Mouse (Mus musculus) liver, embryonic 14.5 days (tissue): ENCODE data around the gene Psmd14.

Source experiments
- CTCF ChIP-seq: IDR thresholded peaks from 2 replicates; pipeline ENCODE4 v1.5.1; 2016; ENCODE audit warnings: antibody characterized with exemption, low read depth, control low read depth
- EP300 ChIP-seq: IDR thresholded peaks from 2 replicates; pipeline ENCODE4 v1.6.1; 2016; ENCODE audit warnings: antibody characterized with exemption, low read depth

- no peak for TF ChIP-seq CTCF
- TF ChIP-seq EP300: no peak
Measured at GRCm38 (mm10) chr2:61812536-61812935, 101.0 kb downstream of the Psmd14 start.
